Mouse (Mus musculus): ENCODE data around the gene Hoxc6. TPM values are rescaled to one million over a fixed set of nuclear protein-coding genes. Genes with fewer than 3 reads are reported as not detected.

Gene Hoxc6
- total RNA-seq, 1 experiment from 2014 or later = not detected

- no peak for ATAC-seq (ENCODE audit: extremely low read depth, insufficient number of reproducible peaks, low FRiP score, poor library complexity, severe bottlenecking)
Observed at GRCm38 (mm10) chr15:102984925-102985324, 13.1 kb upstream of the Hoxc6 start.

DNA sequence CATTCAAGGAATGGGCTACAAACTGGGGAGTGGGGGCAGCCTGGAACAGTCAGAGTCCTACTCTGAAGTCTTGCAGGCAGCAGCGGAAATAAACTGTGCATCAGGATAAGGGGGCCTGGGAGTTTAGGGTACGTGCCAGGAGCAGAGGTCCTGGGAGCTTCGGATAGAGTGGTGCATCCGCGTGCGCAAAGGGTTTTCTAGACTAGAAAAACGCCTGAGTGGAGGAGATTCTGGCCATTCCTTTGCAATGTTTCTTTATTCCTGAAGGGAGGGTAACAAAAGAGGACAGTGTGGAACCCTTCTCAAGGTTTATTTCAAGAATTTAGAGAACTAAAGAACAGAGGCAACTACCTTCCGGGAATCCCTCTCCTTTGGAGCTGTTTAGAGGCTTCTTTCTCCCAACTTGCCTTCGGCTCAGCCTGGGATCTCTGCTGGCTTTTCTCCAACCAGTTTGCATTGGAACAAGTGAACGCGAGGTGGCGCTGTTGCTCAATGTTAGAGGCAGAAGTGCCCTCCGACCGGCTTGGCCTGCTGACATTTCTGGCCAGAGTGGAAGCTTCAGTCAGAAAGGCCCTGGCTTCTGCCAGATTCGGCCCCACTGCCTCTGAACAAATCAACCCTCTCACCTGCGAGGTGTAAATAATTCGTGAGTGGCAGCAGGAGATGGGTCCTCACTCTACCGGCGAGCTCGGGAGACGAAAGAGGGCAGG, 10.8 kb upstream of the Hoxc6 start:
- ATAC-seq (ENCODE audit: extremely low read depth, insufficient number of reproducible peaks, low FRiP score, poor library complexity, severe bottlenecking) = peak; percentile 55; the same call in 1 of the 2 replicates

- ATAC-seq (ENCODE audit: extremely low read depth, insufficient number of reproducible peaks, low FRiP score, poor library complexity, severe bottlenecking) = no peak
Observed at GRCm38 (mm10) chr15:102988078-102988477, 10.0 kb upstream of the Hoxc6 start.

DNA sequence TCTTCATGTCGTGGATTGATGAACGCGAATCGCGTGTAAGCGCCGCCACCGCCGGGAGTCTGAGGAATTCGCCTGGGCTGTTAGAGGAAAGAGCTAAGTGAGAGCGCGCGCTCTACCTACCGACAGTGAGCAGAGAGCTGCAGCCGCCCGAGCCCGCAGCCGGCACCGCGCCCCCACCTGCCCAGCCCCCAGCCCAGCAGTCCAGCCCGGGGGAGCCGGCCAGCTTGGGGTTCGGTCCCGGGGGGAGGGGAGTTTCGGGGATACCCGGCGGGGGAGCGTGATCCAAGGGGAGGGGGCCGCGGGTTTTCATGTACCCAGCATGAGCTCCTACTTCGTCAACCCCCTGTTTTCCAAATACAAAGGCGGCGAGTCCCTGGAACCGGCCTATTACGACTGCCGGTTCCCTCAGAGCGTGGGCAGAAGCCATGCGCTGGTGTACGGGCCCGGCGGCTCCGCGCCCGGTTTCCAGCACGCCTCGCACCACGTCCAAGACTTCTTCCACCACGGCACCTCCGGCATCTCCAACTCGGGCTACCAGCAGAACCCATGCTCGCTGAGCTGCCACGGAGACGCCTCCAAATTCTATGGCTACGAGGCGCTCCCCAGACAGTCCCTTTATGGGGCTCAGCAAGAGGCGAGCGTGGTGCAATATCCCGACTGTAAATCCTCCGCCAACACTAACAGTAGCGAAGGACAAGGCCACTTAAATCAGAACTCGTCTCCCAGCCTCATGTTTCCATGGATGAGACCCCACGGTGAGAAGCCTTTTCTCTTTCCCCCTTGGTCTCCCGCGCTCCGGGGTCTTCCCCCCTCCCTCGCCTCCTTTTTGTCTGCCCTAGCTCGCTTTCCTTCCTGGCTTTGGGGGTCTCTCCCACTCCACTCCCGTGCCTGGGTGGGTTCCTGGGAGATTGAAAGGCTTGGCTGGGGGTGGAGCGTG, 7.3 kb upstream of the Hoxc6 start, which contains the start of gene Hoxc8:
Hoxc8 (plus strand) TSS at position 147 of the 937 bp plus-strand sequence.
- no peak for ATAC-seq (ENCODE audit: extremely low read depth, insufficient number of reproducible peaks, low FRiP score, poor library complexity, severe bottlenecking)

DNA sequence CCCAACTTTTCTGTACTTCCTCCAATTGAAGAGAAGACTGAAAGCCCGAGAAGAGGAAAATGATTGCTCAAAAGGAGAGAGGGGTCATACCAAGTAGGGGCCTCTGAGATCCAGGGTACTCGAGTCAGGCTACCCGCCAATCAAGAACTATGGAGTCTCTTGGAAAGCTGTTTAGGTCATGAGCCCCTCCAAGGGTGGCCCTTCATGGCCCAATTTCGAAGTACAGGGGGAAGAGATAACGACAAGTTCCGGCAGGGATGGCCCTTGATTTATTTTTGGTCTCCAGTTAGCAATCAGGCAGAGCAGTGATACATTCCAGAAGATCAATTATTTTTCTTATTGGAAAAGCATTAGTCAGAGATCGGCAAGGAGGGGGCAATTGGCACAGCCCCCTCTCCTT, 6.3 kb upstream of the Hoxc6 start:
- no peak for ATAC-seq (ENCODE audit: extremely low read depth, insufficient number of reproducible peaks, low FRiP score, poor library complexity, severe bottlenecking)

- ATAC-seq (ENCODE audit: extremely low read depth, insufficient number of reproducible peaks, low FRiP score, poor library complexity, severe bottlenecking) = no peak
Observed at GRCm38 (mm10) chr15:102992206-102992605, 5.9 kb upstream of the Hoxc6 start.

DNA sequence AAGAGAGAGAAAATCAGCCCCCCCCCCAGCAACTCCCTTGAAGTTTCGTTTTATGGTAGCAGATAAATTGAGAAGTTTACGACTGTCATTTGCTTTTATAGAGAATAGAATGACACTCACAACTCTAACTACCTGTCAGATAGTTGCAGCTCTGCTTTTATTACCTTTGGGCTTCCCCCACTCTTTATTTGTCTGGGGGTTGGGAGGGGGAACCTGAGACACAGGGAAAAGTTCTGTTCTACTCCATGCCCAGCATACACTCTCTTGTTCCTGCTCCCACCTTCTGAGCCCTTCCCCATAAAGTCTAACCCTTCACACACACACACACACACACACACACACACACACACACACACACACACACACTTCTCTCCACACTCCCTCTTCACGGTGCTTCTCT, 5.2 kb upstream of the Hoxc6 start:
- ATAC-seq (ENCODE audit: extremely low read depth, insufficient number of reproducible peaks, low FRiP score, poor library complexity, severe bottlenecking) = no peak

- no peak for ATAC-seq (ENCODE audit: extremely low read depth, insufficient number of reproducible peaks, low FRiP score, poor library complexity, severe bottlenecking)
Observed at GRCm38 (mm10) chr15:102996548-102996947, 1.5 kb upstream of the Hoxc6 start.

DNA sequence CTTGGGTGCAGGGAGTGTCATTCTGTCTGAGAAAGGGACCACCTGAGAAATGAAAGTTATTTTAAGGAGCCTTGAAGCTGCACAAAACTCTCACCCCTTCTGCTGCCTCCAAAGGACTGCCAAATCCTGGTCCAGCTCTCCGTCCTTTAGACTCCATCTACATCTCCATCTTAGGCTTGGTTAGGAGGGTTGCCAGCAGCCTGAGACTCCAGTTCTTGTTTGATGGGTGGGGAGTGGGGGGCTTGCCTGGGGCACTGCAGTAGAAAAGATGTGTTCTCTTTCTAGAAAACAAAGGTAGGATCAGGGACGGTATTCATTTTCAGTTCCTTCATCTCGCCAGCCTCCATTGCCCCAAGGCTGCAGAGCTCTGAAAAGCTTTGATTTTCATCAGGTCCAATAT, 626 bp upstream of the Hoxc6 start:
- no peak for ATAC-seq (ENCODE audit: extremely low read depth, insufficient number of reproducible peaks, low FRiP score, poor library complexity, severe bottlenecking)

DNA sequence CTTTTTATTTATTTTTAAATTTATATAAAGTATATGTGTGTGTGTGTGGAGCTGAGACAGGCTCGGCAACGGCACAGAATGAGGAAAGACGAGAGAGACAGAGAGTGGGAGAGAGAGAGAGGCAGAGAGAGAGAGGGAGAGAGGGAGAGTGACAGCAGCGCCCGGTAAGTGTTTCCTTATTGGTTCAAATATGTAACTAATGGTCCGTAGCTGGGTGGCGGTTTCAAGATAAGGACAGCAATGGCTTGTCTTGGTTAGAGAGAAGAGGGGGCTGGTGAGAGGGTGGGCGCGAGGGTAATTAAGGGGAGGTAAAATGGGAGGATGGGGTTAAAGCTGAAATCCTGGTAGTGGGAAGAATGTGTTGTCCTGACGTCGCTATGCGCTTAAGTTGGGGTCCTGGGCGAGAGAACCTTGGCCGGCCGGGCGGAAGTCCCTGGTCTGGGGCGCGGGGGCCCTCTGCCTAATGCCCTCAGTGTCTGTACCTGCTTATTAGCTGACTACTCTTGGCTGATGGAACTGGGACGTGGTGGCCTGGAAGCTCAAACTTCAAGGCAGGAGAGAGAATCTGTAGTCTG, 638 bp downstream of the Hoxc6 start:
- no peak for ATAC-seq (ENCODE audit: extremely low read depth, insufficient number of reproducible peaks, low FRiP score, poor library complexity, severe bottlenecking)

DNA sequence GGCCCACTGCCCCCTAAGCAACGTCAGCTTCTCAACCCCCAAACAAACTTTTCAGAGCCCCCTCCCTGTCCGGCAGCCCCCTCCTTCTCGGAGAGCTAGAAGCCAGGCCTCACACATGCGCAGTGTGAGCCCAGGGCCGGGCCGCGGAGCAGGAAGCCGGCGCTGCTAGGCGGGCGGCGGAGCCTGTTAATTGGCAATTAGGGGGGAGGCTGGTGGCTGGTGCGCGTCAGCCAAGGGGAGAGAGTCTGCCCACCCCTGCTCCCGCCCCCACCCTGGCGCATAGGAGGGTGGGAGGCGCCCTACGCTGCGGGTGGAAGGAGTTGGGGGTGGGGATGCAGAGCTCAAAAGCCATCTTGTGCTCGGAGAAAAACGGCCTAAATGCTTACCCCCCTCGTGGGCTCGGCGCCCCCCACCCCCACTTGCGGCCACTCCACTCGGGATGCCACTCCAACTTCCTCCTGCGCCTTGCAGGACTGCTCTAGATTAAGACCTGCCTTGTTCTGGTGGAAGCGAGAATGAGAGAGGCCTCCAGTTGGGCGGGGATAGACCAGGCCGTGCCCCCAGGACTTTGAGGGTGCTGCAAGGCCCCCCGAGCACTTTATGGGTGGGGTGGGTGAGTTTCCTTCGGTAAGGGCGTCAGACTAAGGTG, 1.2 kb downstream of the Hoxc6 start:
- no peak for ATAC-seq (ENCODE audit: extremely low read depth, insufficient number of reproducible peaks, low FRiP score, poor library complexity, severe bottlenecking)

DNA sequence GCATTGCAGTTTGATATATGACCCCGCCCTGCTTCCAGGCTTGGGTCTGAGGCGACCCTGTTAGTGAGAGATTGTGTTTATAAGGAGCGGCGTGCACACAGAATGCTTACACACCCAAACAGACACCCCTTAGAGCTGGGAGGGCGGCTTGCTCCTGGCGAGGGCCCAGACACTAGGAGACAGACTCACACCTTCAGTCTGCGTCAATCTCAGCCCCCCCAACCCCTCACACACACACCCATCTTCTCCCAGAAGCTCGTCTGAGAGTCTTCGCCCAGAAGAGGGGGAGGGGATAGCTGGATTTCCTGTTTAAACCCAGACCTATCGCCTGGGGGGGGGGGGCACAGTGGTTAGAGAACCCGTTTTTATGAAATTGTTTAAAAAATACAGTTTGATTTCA, 1.9 kb downstream of the Hoxc6 start:
- ATAC-seq (ENCODE audit: extremely low read depth, insufficient number of reproducible peaks, low FRiP score, poor library complexity, severe bottlenecking) = no peak

GRCm38 (mm10) chr15:103000501-103000901, 2.4 kb downstream of the Hoxc6 start:
- ATAC-seq (ENCODE audit: extremely low read depth, insufficient number of reproducible peaks, low FRiP score, poor library complexity, severe bottlenecking) = no peak

GRCm38 (mm10) chr15:103001370-103001769, 3.3 kb downstream of the Hoxc6 start:
- no peak for ATAC-seq (ENCODE audit: extremely low read depth, insufficient number of reproducible peaks, low FRiP score, poor library complexity, severe bottlenecking)

DNA sequence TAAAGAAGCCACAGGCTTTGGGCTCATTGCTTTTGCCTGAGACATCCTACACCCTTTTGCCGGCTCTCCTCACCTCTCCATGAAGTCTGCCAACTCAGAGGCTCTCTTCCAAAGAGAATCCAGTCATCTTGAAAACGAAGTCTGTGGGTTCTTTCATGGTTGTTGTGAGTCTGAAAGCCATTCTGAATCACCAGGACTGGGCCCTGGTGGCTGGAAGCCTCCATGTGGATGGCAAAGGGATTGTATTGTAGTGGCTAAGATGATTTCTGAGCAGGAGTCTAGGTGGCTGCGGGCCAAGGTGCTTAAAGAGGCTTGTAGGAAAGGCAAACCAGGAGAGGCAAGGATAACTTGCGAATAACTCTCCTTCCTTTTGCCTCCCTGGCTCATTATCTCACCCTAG, 4.1 kb downstream of the Hoxc6 start:
- ATAC-seq (ENCODE audit: extremely low read depth, insufficient number of reproducible peaks, low FRiP score, poor library complexity, severe bottlenecking) = no peak

DNA sequence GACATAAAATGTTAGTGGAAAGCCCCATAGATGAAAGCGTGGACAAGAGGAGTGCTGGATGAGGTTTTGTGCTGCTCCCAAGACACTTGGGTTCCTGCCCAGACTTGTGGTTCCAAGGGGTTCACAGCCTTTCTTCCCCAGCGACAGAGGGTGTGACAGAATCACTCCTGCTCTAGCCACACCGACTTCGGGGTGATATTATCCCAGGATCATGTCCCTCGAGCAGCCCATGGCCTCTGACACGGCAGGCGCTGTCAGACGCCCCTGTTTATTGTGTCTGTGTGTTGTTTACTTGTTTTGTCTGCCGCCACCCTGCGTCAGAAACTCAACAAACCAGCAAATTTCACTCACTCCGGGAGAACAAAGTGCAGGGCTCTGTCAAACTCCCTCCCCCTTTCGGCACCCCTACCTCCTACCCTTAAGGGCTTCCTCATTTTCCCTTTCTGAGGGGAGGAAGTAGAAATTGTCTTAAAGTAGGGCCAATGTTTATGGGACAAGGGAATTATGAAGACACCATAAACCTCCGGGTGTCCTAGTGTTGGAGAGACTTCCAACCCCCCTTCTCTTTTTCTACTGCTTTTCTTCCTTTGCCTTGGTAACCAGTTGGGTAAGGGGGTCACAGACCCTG, 4.9 kb downstream of the Hoxc6 start:
- no peak for ATAC-seq (ENCODE audit: extremely low read depth, insufficient number of reproducible peaks, low FRiP score, poor library complexity, severe bottlenecking)

DNA sequence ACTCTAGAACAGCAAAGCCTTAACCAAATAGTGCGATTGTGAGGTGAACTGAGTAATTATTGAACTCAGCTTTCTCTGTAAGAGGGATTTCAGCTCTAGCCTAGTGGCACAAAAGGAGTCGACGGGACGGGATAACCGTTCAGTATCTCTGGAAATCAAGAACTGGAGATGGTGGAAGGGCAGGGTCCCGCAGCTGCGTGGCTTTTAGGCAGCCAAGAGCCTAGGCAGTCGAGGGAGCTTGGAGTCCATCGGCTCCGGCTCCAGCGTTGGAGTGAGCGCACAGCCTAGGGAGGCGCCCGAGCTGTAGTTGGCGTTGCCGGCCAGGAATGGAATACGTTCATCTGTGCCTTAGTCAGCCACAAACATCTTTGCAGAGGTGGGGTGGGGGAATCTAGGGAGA, 7.3 kb downstream of the Hoxc6 start:
- no peak for ATAC-seq (ENCODE audit: extremely low read depth, insufficient number of reproducible peaks, low FRiP score, poor library complexity, severe bottlenecking)

DNA sequence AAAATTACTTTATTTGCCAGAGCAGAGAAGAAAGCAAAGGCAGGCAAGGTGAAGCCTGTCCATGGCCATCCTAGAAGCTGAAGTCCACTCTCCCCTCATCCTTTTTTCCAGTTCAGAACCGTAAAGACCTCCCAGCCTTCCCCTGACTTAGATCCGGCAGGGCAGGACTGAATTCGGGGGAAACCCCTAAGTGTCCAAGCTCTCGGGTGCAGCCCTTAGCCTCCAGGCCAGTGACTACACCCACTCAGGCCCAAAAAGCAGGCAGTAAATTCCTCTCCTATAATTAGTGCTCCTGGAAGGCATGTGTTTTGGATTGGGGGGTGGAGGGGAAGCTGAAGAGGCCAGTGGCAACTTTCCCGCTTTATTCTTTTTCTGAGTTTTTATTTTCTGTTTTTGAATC, 7.7 kb downstream of the Hoxc6 start:
- ATAC-seq (ENCODE audit: extremely low read depth, insufficient number of reproducible peaks, low FRiP score, poor library complexity, severe bottlenecking) = no peak

DNA sequence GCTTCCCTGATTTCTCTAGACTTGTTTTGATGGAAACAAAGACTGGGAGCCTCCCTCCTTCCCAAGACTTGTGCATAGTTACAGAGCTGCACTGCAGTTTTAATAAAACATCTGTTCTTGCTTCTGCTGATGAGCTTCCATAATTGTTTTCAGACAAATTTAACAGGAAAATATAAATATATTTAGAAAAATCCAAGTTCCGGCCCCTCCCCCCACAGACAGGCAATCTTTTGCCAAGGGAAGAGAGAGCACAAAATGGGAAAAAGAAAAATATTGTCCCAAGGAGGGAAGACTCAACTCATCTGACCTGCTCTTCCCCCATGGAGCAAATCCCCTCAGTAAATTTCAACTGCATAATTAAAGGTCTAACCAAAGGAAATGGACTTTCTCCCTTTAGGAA, 8.3 kb downstream of the Hoxc6 start:
- ATAC-seq (ENCODE audit: extremely low read depth, insufficient number of reproducible peaks, low FRiP score, poor library complexity, severe bottlenecking) = no peak
